Mouse (Mus musculus) adipocyte (in vitro differentiated cells): ENCODE data around the gene Ucn.

Experiments
- DNase-seq: peaks from one replicate; pipeline ENCODE4 v3.0.0-alpha.2; 2016; ENCODE audit warnings: low spot score

Gene Ucn

DNA sequence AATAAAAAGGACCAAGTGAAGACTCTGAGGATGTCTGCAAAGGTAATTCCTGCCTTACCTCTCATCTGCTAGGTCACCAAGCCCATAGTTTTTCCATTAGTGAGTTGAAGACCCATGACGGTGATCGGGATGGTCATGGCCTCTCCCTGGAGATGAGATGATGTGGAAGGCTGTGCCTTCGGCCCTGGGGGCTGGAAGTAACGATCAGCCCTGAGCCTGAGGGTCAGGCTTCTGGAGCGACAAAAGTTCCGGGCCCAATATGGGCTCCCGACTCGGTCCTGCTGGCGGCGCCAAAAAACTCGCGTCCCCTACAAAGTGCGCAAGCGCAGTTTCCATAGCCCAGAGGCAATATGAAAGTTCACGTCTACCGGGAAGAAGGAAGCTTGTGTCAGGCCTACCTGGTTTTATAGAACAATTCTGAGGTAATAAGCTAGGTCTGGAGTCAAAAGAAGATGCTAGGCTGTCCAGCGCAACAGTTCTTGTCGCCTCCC, 30.6 kb downstream of the Ucn start, which contains the start of gene Slc30a3:
Slc30a3 (minus strand) TSS at position 238 of the 491 bp plus-strand sequence.
- DNase-seq: no peak

GRCm38 (mm10) chr5:31105814-31106335, 32.8 kb downstream of the Ucn start, which contains the start of gene Dnajc5g:
TSS of gene Dnajc5g (plus strand) at chr5:31106285.
- no peak for DNase-seq

- no peak for DNase-seq
Observed at GRCm38 (mm10) chr5:31095711-31096480, 42.7 kb downstream of the Ucn start.

GRCm38 (mm10) chr5:31094799-31095691, 43.6 kb downstream of the Ucn start:
- no peak for DNase-seq

GRCm38 (mm10) chr5:31094100-31094798, 44.4 kb downstream of the Ucn start:
- DNase-seq: no peak

GRCm38 (mm10) chr5:31093151-31094041, 45.2 kb downstream of the Ucn start:
- DNase-seq: no peak

GRCm38 (mm10) chr5:31092231-31092975, 46.2 kb downstream of the Ucn start:
- no peak for DNase-seq
